Mouse (Mus musculus) hindbrain, embryonic 14.5 days (tissue): Measurements from ENCODE around the gene Mettl5. TPM values are rescaled to one million over a fixed set of nuclear protein-coding genes. Genes with fewer than 3 reads are reported as not detected.

ENCODE experiments used
- ATAC-seq: fragments of 200-750 bp; cut with Nextera tagmentation; 2 replicates; pipeline ENCODE4 v1.8.0; 2017; ENCODE audit warnings: moderate number of reproducible peaks, mild to moderate bottlenecking, moderate TSS enrichment, moderate library complexity; ENCODE audit not compliant: low FRiP score
- DNase-seq: peaks from one replicate; pipeline ENCODE4 v3.0.0-alpha.2; 2015; ENCODE audit warnings: low spot score
- H3K27ac ChIP-seq: fragments of 300-500 bp; sonication (generic); 2 replicates; pipeline ENCODE4 v1.5.1; 2014; ENCODE audit warnings: mild to moderate bottlenecking, moderate library complexity
- H3K27me3 ChIP-seq: fragments of 300-500 bp; sonication (generic); 2 replicates; pipeline ENCODE4 v1.6.1; 2014; ENCODE audit warnings: mild to moderate bottlenecking, low read length, mixed read lengths; ENCODE audit not compliant: control insufficient read depth, insufficient read depth
- H3K36me3 ChIP-seq: fragments of 300-500 bp; sonication (generic); replicated peaks from 2 replicates; pipeline ENCODE4 v1.6.1; 2014; ENCODE audit not compliant: control insufficient read depth, insufficient read depth
- H3K4me1 ChIP-seq: fragments of 300-500 bp; sonication (generic); replicated peaks from 2 replicates; pipeline ENCODE4 v1.6.1; 2014; ENCODE audit warnings: antibody characterized with exemption, low read length, mixed read lengths; ENCODE audit not compliant: control insufficient read depth, insufficient read depth
- H3K4me2 ChIP-seq: fragments of 300-500 bp; sonication (generic); replicated peaks from 2 replicates; pipeline ENCODE4 v1.6.1; 2014; ENCODE audit warnings: mild to moderate bottlenecking, moderate library complexity
- H3K4me3 ChIP-seq: fragments of 300-500 bp; sonication (generic); replicated peaks from 2 replicates; pipeline ENCODE4 v1.5.1; 2014; ENCODE audit warnings: mild to moderate bottlenecking, low read length
- H3K9ac ChIP-seq: fragments of 300-500 bp; sonication (generic); 2 replicates; pipeline ENCODE4 v1.6.1; 2014
- H3K9me3 ChIP-seq: fragments of 300-500 bp; sonication (generic); 2 replicates; pipeline ENCODE4 v1.6.1; 2016; ENCODE audit warnings: low read length; ENCODE audit not compliant: control insufficient read depth
- WGBS: fragments of 180-500 bp; shearing (Covaris S2); extraction: QIAGEN DNeasy Blood & Tissue Kit; methylation state at CpG from one replicate; pipeline ENCODE4 v1.1.7; 2014; 5-methylcytosine and 5-hydroxymethylcytosine counted together
- polyA plus RNA-seq: library from polyadenylated mRNA; unstranded; fragments of >200 nt; fragmentation: Nextera tagmentation; extraction: Ambion mirVana; gene quantifications from 2 replicates; pipeline ENCODE4 v1.2.1, GENCODE M21; 2014

Mettl5 gene
- polyA plus RNA-seq, 1 experiment from 2014 or later = 33.7 TPM

- WGBS = 59% methylated on average over 14 of the region's 14 CpGs
- Histone ChIP-seq H3K4me1 (peaks cover 14% of the 10 kb centered on the region), H3K36me3 (0 out of 2 replicates have a peak, but pooled peaks cover 4% of the 10 kb centered on the region), H3K9me3 (no peaks in the 10 kb centered on the region), H3K9ac (no peak overlapping the region), H3K4me2 (no peak overlapping the region), H3K27me3 (no peaks in the 10 kb centered on the region), H3K27ac (no peak overlapping the region), H3K4me3 (no peak overlapping the region)
- no peak for ATAC-seq
- DNase-seq = no peak
Measured at GRCm38 (mm10) chr2:69895502-69896223, 10.2 kb upstream of the Mettl5 start.

- no peak overlapping the region for H3K4me2 ChIP-seq
- no peaks in the 10 kb centered on the region for H3K36me3 ChIP-seq
- DNase-seq (no peak), ATAC-seq (no peak)
- 89% methylated on average over 5 of the region's 5 CpGs for WGBS
- peaks cover 6% of the 10 kb centered on the region for H3K4me1 ChIP-seq
- no peaks in the 10 kb centered on the region for H3K9me3 ChIP-seq
- no peak overlapping the region for H3K9ac ChIP-seq
- H3K27ac ChIP-seq = no peak overlapping the region
- no peaks in the 10 kb centered on the region for H3K27me3 ChIP-seq
- H3K4me3 ChIP-seq = no peak overlapping the region
Measured at GRCm38 (mm10) chr2:69893891-69894290, 8.5 kb upstream of the Mettl5 start.

- no peak overlapping the region for H3K4me3 ChIP-seq
- H3K9ac ChIP-seq = no peak overlapping the region
- no peaks in the 10 kb centered on the region for H3K36me3 ChIP-seq
- no peak overlapping the region for H3K4me2 ChIP-seq
- WGBS = 90% methylated on average over 1 of the region's 1 CpGs
- H3K9me3 ChIP-seq = no peaks in the 10 kb centered on the region
- no peaks in the 10 kb centered on the region for H3K4me1 ChIP-seq
- ATAC-seq (no peak), DNase-seq (no peak)
- H3K27ac ChIP-seq = no peak overlapping the region
- no peaks in the 10 kb centered on the region for H3K27me3 ChIP-seq
Measured at GRCm38 (mm10) chr2:69893145-69893544, 7.7 kb upstream of the Mettl5 start.

- WGBS = 70% methylated on average over 7 of the region's 7 CpGs
- Histone ChIP-seq H3K4me2 (no peak overlapping the region), H3K27me3 (no peaks in the 10 kb centered on the region), H3K9me3 (no peaks in the 10 kb centered on the region), H3K4me3 (no peak overlapping the region), H3K27ac (no peak overlapping the region), H3K36me3 (no peaks in the 10 kb centered on the region), H3K4me1 (0 out of 2 replicates have a peak, but pooled peaks cover 6% of the 10 kb centered on the region), H3K9ac (no peak overlapping the region)
- ATAC-seq = no peak
- DNase-seq = no peak
Measured at GRCm38 (mm10) chr2:69890843-69891242, 5.4 kb upstream of the Mettl5 start.

- no peak overlapping the region for H3K27ac ChIP-seq
- H3K9ac ChIP-seq = no peak overlapping the region
- 80% methylated on average over 2 of the region's 2 CpGs for WGBS
- ATAC-seq (no peak), DNase-seq (no peak)
- H3K27me3 ChIP-seq = no peaks in the 10 kb centered on the region
- no peaks in the 10 kb centered on the region for H3K9me3 ChIP-seq
- no peak overlapping the region for H3K4me2 ChIP-seq
- no peak overlapping the region for H3K4me3 ChIP-seq
- peaks cover 16% of the 10 kb centered on the region for H3K4me1 ChIP-seq
- no peaks in the 10 kb centered on the region for H3K36me3 ChIP-seq
Measured at GRCm38 (mm10) chr2:69888957-69889356, 3.5 kb upstream of the Mettl5 start.

GRCm38 (mm10) chr2:69885050-69885449 is 365 bp downstream of the Mettl5 start:
- H3K9ac ChIP-seq = peak overlapping the region; percentile 79

GRCm38 (mm10) chr2:69884581-69884980 is 834 bp downstream of the Mettl5 start:
- Histone ChIP-seq H3K27ac (no peak overlapping the region), H3K9me3 (no peaks in the 10 kb centered on the region), H3K4me3 (peak overlapping the region; percentile 57), H3K4me2 (peak overlapping the region; percentile 86), H3K36me3 (no peaks in the 10 kb centered on the region), H3K9ac (no peak overlapping the region; the same call in 1 of the 2 replicates), H3K4me1 (peaks cover 16% of the 10 kb centered on the region), H3K27me3 (no peaks in the 10 kb centered on the region)
- no peak for ATAC-seq
- 64% methylated on average over 6 of the region's 6 CpGs for WGBS
- no peak for DNase-seq

More at GRCm38 (mm10) chr2:69885050-69885449, 365 bp downstream of the Mettl5 start:
- ATAC-seq = no peak
- Histone ChIP-seq H3K36me3 (no peaks in the 10 kb centered on the region), H3K4me3 (peak overlapping the region; percentile 57), H3K27me3 (no peaks in the 10 kb centered on the region), H3K9me3 (no peaks in the 10 kb centered on the region), H3K4me1 (peaks cover 16% of the 10 kb centered on the region), H3K4me2 (peak overlapping the region; percentile 86), H3K27ac (peak overlapping the region; percentile 64)
- 7% methylated on average over 12 of the region's 12 CpGs for WGBS
- DNase-seq = no peak

- 69% methylated on average over 2 of the region's 2 CpGs for WGBS
- no peak overlapping the region for H3K9ac ChIP-seq
- no peaks in the 10 kb centered on the region for H3K27me3 ChIP-seq
- H3K36me3 ChIP-seq = peaks cover under 1% of the 10 kb centered on the region
- no peak overlapping the region for H3K27ac ChIP-seq
- DNase-seq (no peak), ATAC-seq (no peak)
- H3K9me3 ChIP-seq = no peaks in the 10 kb centered on the region
- H3K4me2 ChIP-seq = no peak overlapping the region
- peaks cover 16% of the 10 kb centered on the region for H3K4me1 ChIP-seq
- H3K4me3 ChIP-seq = no peak overlapping the region
Measured at GRCm38 (mm10) chr2:69883990-69884391, 1.4 kb downstream of the Mettl5 start.

GRCm38 (mm10) chr2:69862117-69862657 is 23.2 kb downstream of the Mettl5 start:
- peak overlapping the region; percentile 98 for H3K9ac ChIP-seq
- peak overlapping the region; percentile 88; the same call in 1 of the 2 replicates for H3K27ac ChIP-seq
- 4% methylated on average over 13 of the region's 13 CpGs for WGBS
- H3K36me3 ChIP-seq = peaks cover 18% of the 10 kb centered on the region
- H3K4me1 ChIP-seq = peaks cover 23% of the 10 kb centered on the region
- peak overlapping the region; percentile 69 for H3K4me2 ChIP-seq
- DNase-seq (no peak), ATAC-seq (no peak)
- no peaks in the 10 kb centered on the region for H3K9me3 ChIP-seq
- H3K27me3 ChIP-seq = no peaks in the 10 kb centered on the region
- peak overlapping the region; percentile 95 for H3K4me3 ChIP-seq
